ENCODE assay signal across 8 mouse cellular contexts in the genomic region with DNA sequence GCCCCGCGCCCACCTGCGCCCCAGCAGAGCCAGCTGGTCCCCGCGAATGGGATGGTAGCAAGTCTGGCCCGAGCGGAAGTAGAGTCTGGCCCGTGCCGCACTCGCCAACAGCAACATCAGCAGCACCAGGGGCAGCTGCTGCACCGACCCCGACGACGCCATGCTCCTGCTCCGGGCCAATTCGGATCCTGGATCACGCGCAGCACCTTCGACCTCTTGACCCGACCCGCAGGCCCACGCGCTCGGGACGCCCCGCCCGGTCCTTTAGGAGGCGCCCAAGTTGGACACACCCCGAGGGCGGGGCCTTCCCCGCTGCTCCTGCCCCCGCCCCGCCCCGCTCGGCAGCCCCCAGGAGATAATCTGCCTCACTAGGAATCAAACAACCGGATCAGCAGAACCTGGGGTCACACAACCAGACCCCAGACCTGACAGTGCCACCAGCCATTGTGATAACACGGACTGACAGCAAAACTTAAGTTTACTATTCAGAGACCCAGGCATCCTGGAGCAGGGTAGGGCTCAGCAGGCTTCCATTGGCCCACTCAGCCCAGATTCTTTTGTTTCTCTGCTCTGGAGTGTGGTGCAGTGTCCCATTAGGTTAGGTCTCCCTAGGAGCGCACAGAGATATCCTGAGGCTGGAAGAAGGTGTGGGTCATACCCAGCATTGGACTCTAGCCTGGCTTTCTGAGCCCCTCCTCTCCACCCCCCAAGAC. TPM values are rescaled to one million over a fixed set of nuclear protein-coding genes. Genes with fewer than 3 reads are reported as not detected.
DNase-seq lines count a peak whose midpoint lies in the region; ATAC-seq and TF ChIP-seq lines count a peak whose summit lies in the region.

A gene (minus strand): TSS at position 303 of the 713 bp plus-strand sequence.

- no peak for TF ChIP-seq RAD21 in MEL (IDR thresholded peaks at IDR 0.05; ENCODE audit: low read depth, low read length)

- H3K9me3 ChIP-seq in MEL (replicated peaks; ENCODE audit: insufficient read depth, low read length) = no peaks in the 10 kb centered on the region
- no peaks in the 10 kb centered on the region for H3K9me3 ChIP-seq in hindbrain, embryonic 10.5 days
- H3K9me3 ChIP-seq in lung, postnatal 0 days (ENCODE audit: low read length) = no peaks in the 10 kb centered on the region

- TF ChIP-seq EP300 in MEL (IDR thresholded peaks at IDR 0.05; ENCODE audit: low read depth in 1 of 2, low read length in 2 of 2) = no peak
- no peak for TF ChIP-seq EP300 in lung, postnatal 0 days (IDR thresholded peaks at IDR 0.05)

- peak within 1 kb of the TSS; percentile 63 for H3K9ac ChIP-seq in MEL (ENCODE audit: control insufficient read depth, low read depth, low read length, poor library complexity, severe bottlenecking)
- H3K9ac ChIP-seq in lung, postnatal 0 days (replicated peaks; ENCODE audit: low read depth) = peak within 1 kb of the TSS; percentile 59

- peak; percentile 63 for ATAC-seq in lung, postnatal 0 days

- TF ChIP-seq CTCF in MEL (IDR thresholded peaks at IDR 0.05 in 2 of 3, conservative IDR thresholded peaks at IDR 0.05 in 1 of 3; ENCODE audit: control insufficient read depth in 1 of 3, insufficient read depth in 1 of 3, low read depth in 2 of 3, low read length in 3 of 3, poor library complexity in 1 of 3, severe bottlenecking in 1 of 3) = no peak
- TF ChIP-seq CTCF in cerebellum, adult 2 months (IDR thresholded peaks at IDR 0.05; ENCODE audit: borderline replicate concordance, insufficient read depth, low read depth, low read length) = no peak
- no peak for TF ChIP-seq CTCF in lung, postnatal 0 days (IDR thresholded peaks at IDR 0.05)

- H3K4me2 ChIP-seq in lung, postnatal 0 days (replicated peaks; ENCODE audit: low read depth, low read length) = peak within 1 kb of the TSS; percentile 74

- peaks cover 5 to 35% of the 10 kb centered on the region in 2 experiments; a peak in 3 of 4 replicates for H3K4me1 ChIP-seq in MEL (ENCODE audit: control insufficient read depth in 1 of 2, insufficient read depth in 2 of 2, low read length in 2 of 2)
- H3K4me1 ChIP-seq in cerebellum, adult 2 months (ENCODE audit: control insufficient read depth, insufficient read depth, low read length) = no peaks in the 10 kb centered on the region; the same call in 1 of the 2 replicates
- H3K4me1 ChIP-seq in hindbrain, embryonic 10.5 days (replicated peaks) = peaks cover 52% of the 10 kb centered on the region
- peaks cover 20% of the 10 kb centered on the region for H3K4me1 ChIP-seq in lung, postnatal 0 days (ENCODE audit: insufficient read depth, low read depth, low read length)

- no peak within 1 kb of the TSS for H3K27ac ChIP-seq in MEL (ENCODE audit: control insufficient read depth, low read depth, low read length)
- H3K27ac ChIP-seq in cerebellum, adult 2 months (ENCODE audit: insufficient read depth, low read length) = no peak within 1 kb of the TSS; the same call in 1 of the 2 replicates
- peak within 1 kb of the TSS; percentile 91 for H3K27ac ChIP-seq in hindbrain, embryonic 10.5 days
- H3K27ac ChIP-seq in lung, postnatal 0 days (ENCODE audit: low read length) = peak within 1 kb of the TSS; percentile 55

- H3K79me2 ChIP-seq in MEL (ENCODE audit: control insufficient read depth, insufficient read depth, low read length, poor library complexity) = peaks cover 4% of the 10 kb centered on the region; the same call in 1 of the 2 replicates

- H3K4me3 ChIP-seq in MEL (ENCODE audit: control insufficient read depth in 1 of 2, insufficient read depth in 1 of 2, low read depth in 2 of 2, low read length in 2 of 2) = peak within 1 kb of the TSS; percentile 83 to 96
- peak within 1 kb of the TSS; percentile 89 for H3K4me3 ChIP-seq in cerebellum, adult 2 months (replicated peaks; ENCODE audit: insufficient read depth, low read depth, low read length)
- peak within 1 kb of the TSS; percentile 64 for H3K4me3 ChIP-seq in hindbrain, embryonic 10.5 days
- H3K4me3 ChIP-seq in lung, postnatal 0 days (ENCODE audit: low read depth, low read length) = peak within 1 kb of the TSS; percentile 52

- 1% methylated on average over 38 of the region's 38 CpGs for WGBS in cerebellum, adult 2 months
- under 1% methylated on average over 38 of the region's 38 CpGs for WGBS in hindbrain, embryonic 10.5 days
- WGBS in lung, postnatal 0 days = under 1% methylated on average over 32 of the region's 38 CpGs

- peak; percentile 79 for DNase-seq in MEL (ENCODE audit: low read depth, low spot score)
- peak; percentile 48 to 58 for DNase-seq in cerebellum, adult 2 months
- peak; percentile 43 for DNase-seq in forelimb bud, embryonic 11.5 days (ENCODE audit: low read depth, low spot score)
- DNase-seq in hindbrain, embryonic 10.5 days (ENCODE audit: low spot score) = peak; percentile 79
- peak; percentile 35 to 58 for DNase-seq in layer of hippocampus, postnatal 10 days (ENCODE audit: low spot score in 2 of 2)
- DNase-seq in lung, postnatal 0 days (ENCODE audit: low spot score) = peak; percentile 69
- peak; percentile 40 for DNase-seq in ovary, adult 18-20 months (ENCODE audit: low spot score)
- DNase-seq in thymus, postnatal 14 days = peak; percentile 75

- peak; percentile 64 to 68 for TF ChIP-seq POLR2A in MEL (IDR thresholded peaks at IDR 0.05; ENCODE audit: control insufficient read depth in 1 of 2, insufficient read depth in 1 of 2, low read depth in 1 of 2, low read length in 2 of 2, poor library complexity in 1 of 2)
- TF ChIP-seq POLR2A in cerebellum, adult 2 months (IDR thresholded peaks at IDR 0.05; ENCODE audit: borderline replicate concordance, insufficient read depth, low read length) = peak; percentile 22; the same call in 1 of the 2 replicates

- H3K36me3 ChIP-seq in MEL (ENCODE audit: control insufficient read depth in 1 of 2, insufficient read depth in 2 of 2, low read length in 2 of 2) = peaks cover 0 to 16% of the 10 kb centered on the region in 2 experiments; a peak in 2 of 4 replicates
- H3K36me3 ChIP-seq in hindbrain, embryonic 10.5 days = peaks cover 33% of the 10 kb centered on the region
- no peaks in the 10 kb centered on the region for H3K36me3 ChIP-seq in lung, postnatal 0 days (ENCODE audit: insufficient read depth, low read length)

- H3K27me3 ChIP-seq in MEL (ENCODE audit: control insufficient read depth in 1 of 2, insufficient read depth in 2 of 2, low read length in 2 of 2) = no peaks in the 10 kb centered on the region
- no peaks in the 10 kb centered on the region for H3K27me3 ChIP-seq in cerebellum, adult 2 months (ENCODE audit: control insufficient read depth, insufficient read depth, low read length)
- H3K27me3 ChIP-seq in hindbrain, embryonic 10.5 days (ENCODE audit: insufficient read depth, poor library complexity, severe bottlenecking) = no peaks in the 10 kb centered on the region
- no peaks in the 10 kb centered on the region for H3K27me3 ChIP-seq in lung, postnatal 0 days (replicated peaks; ENCODE audit: insufficient read depth, low read length)

TF ChIP-seq in MEL, 35 proteins besides CTCF, POLR2A, EP300 and RAD21:
- TF ChIP-seq TBP (IDR thresholded peaks at IDR 0.05; ENCODE audit: low read depth, low read length) (no peak), E2F4 (IDR thresholded peaks at IDR 0.05; ENCODE audit: borderline replicate concordance, low read depth, low read length) (no peak), MAZ (IDR thresholded peaks at IDR 0.05; ENCODE audit: low read depth, low read length) (peak; percentile 84; the same call in 1 of the 2 replicates), NRF1 (IDR thresholded peaks at IDR 0.05; ENCODE audit: insufficient read depth, low read depth, low read length, poor library complexity, severe bottlenecking) (no peak), POLR2AphosphoS5 (IDR thresholded peaks at IDR 0.05; ENCODE audit: borderline replicate concordance, low read depth, low read length) (no peak), MAX (IDR thresholded peaks at IDR 0.05; ENCODE audit: low read length) (peak; percentile 45; the same call in 1 of the 2 replicates), TCF12 (IDR thresholded peaks at IDR 0.05; ENCODE audit: low read depth, low read length) (no peak), MEF2A (IDR thresholded peaks at IDR 0.05; ENCODE audit: extremely low read depth, insufficient replicate concordance, low read depth, low read length, poor library complexity, severe bottlenecking) (no peak), USF1 (IDR thresholded peaks at IDR 0.05; ENCODE audit: low read depth, low read length) (no peak), KAT2A (conservative IDR thresholded peaks at IDR 0.05; ENCODE audit: low read depth, low read length) (no peak), MYC (IDR thresholded peaks at IDR 0.05; ENCODE audit: low read depth, low read length) (no peak), MXI1 (IDR thresholded peaks at IDR 0.05; ENCODE audit: low read depth, low read length) (peak; percentile 50; the same call in 1 of the 2 replicates), USF2 (IDR thresholded peaks at IDR 0.05; ENCODE audit: borderline replicate concordance in 1 of 2, insufficient read depth in 1 of 2, low read depth in 1 of 2, low read length in 2 of 2) (no peak), HCFC1 (IDR thresholded peaks at IDR 0.05; ENCODE audit: low read depth, low read length) (0 out of 2 replicates have a peak, but pooled peaks have one; percentile 10), MYB (IDR thresholded peaks at IDR 0.05; ENCODE audit: low read depth, low read length) (no peak), TAL1 (IDR thresholded peaks at IDR 0.05; ENCODE audit: low read length) (no peak), POLR2AphosphoS2 (IDR thresholded peaks at IDR 0.05; ENCODE audit: low read length) (peak; percentile 51; the same call in 1 of the 2 replicates), ELF1 (IDR thresholded peaks at IDR 0.05; ENCODE audit: low read depth, low read length) (no peak), SMC3 (IDR thresholded peaks at IDR 0.05; ENCODE audit: low read depth, low read length) (no peak), GATA1 (IDR thresholded peaks at IDR 0.05; ENCODE audit: low read depth, low read length) (0 out of 2 replicates have a peak, but pooled peaks have one; percentile 15), BHLHE40 (IDR thresholded peaks at IDR 0.05; ENCODE audit: borderline replicate concordance, low read depth, low read length) (no peak; the same call in 1 of the 2 replicates), NELFE (IDR thresholded peaks at IDR 0.05; ENCODE audit: low read depth, low read length) (peak; percentile 64), CHD2 (IDR thresholded peaks at IDR 0.05; ENCODE audit: low read length) (no peak)

RNA-seq across cellular contexts. Expression of the gene that starts here (rescaled TPM):
- total RNA-seq in MEL (2012; rRNA removed) = 113 and 118 TPM in 2 replicates
- polyA plus RNA-seq in MEL (2012; ENCODE audit: insufficient read depth in 1 of 2, insufficient read length in 2 of 2, low read depth in 1 of 2, low replicate concordance in 2 of 2, missing spikeins in 1 of 2) = 10 to 100 TPM in 1 of 2 experiments, not detected in 1; 93.7 TPM
- 64.2 and 70.7 TPM in 2 replicates for polyA plus RNA-seq in cerebellum, adult 2 months (2012; rRNA removed)
- 104 and 109 TPM in 2 replicates for polyA plus RNA-seq in hindbrain, embryonic 10.5 days (2016; fragmentation: Nextera tagmentation; extraction: Ambion mirVana)
- total RNA-seq in layer of hippocampus, postnatal 10 days (2021) = 10 to 100 TPM; 23.2 to 25.9 TPM
- polyA plus RNA-seq in lung, postnatal 0 days (2015; fragmentation: Nextera tagmentation; extraction: Ambion mirVana) = 208 and 222 TPM in 2 replicates

Comparison
In these comparisons a context has a peak if more than half of its experiments do, and no peak if none do; other contexts are left out.
1. H3K27ac ChIP-seq: peak in hindbrain, embryonic 10.5 days (single experiment) and lung, postnatal 0 days (single experiment); none in MEL (single experiment) and cerebellum, adult 2 months (single experiment).
2. Peak in every context shown above with its lines, with median percentiles within 50 percentile points of each other: DNase-seq and H3K4me3 ChIP-seq.